Mouse (Mus musculus) adrenal gland, postnatal 36 days (tissue): ENCODE measurements around the gene Tgfa. TPM values are rescaled to one million over a fixed set of nuclear protein-coding genes. Genes with fewer than 3 reads are reported as not detected.
A peak's percentile ranks its signal among the peaks of the same experiment; 100 is the strongest.

ENCODE experiments used
- DNase-seq, 2 experiments: peaks; one replicate each; pipeline ENCODE4 v3.0.0; 2021; ENCODE audit warnings: mixed read lengths in 1 of 2
- total RNA-seq, 2 experiments: library from RNA; stranded (reverse); gene quantifications; 2 replicates each; pipeline ENCODE4 v1.2.3; 2021

The Tgfa gene
- total RNA-seq, 2 experiments from 2014 or later, result 12.0 to 20.8 TPM

DNA sequence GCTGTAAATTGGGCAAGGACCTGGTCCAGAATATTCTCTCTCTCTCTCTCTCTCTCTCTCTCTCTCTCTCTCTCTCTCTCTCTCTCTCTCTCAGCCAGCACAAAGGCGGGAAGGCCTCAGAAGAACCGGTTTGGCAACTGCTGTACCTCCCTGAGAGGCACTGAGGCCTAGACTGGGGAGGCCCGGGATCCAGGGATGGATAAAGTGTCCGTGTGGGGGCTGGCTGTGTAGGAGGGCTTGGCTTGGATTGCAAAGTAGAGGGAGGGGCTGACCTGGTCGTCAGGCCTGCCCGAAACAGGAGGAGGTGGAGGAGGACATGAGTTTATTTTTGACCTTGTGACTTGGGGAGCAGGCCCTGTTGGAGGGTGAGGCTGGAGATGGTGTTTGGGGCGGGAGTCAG lies 27.4 kb downstream of the Tgfa start:
- no peak for DNase-seq

DNA sequence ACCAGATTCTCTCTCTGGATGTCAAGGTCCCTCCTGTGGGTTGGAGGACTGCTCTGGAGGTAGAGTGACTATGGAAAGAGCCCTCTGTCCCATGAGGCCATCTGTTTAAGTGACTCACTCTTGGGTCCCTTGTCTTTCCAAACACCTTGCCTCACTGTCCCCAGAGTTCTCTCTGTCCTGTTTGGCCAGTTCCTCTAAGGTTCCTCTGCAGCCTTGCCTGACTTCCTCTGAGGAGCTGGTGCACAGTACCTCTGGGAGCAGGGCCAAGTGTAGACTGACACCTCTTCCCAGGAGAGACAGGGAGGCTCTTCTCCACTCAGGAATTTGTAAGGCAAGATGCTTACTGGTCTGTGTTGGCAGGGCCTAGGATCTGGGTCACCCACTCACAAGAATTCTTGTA lies 30.6 kb downstream of the Tgfa start:
- DNase-seq, result no peak

DNA sequence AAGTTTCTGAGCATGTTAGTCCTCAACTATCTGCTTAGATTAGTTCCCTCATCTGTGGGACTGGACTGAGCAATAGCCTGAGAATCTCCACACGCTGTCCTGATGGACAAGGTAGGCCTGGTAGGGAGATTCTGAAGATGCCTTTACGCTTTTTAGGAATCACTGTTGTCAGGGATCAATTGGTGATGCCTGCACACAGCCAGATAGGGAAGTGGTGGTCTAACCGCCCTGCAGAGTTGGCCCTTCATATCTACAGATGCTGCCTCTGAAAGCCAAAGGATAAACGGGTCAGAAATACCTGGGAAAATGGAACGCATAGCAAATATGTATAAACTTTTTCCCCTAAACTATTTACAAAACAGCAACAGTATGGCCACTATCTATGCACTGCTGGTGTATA lies 37.3 kb downstream of the Tgfa start:
- DNase-seq, result no peak

DNA sequence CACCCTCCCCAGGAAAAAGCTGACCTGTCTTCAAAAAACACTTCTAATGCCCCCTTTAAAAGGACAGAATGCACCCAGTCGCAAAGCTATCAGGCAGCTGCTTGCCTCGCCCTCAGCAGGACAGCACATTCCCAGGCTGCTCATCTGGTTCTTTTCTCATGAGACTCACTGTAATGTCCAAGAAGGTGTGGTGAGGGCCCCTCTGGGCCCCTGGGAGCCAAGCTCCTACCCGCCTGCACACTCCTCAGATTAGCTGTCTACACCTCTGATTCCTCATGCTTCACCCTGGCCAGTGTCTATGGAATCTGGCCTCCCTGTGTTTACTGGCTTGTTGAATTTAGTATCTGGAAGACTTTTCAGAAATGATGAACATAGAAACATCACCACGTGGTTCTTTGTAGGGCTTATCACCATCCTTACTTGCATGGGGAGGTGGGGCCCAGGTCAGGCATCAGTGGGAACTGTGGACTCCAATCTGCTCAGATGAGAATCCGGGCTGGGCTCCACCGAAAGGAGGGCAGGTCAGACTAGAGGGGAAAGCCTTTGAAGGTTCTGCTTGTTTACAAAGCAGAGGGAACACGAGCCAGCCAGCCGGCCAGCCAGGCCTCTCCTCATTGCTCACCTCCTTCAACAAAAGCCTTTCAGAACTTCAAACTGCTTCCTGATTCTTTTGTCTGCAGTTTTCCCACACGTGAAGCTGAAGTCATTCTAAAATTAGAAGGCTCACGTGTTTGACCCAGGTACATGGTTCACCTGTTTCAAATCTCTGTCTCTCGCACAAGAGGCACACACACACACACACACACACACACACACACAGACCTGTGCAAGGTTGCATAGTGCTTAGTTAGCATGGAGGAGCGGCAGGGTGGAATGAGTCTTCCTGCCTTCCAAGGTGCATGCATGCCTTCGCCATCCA lies 38.7 kb downstream of the Tgfa start:
- DNase-seq, result no peak

DNA sequence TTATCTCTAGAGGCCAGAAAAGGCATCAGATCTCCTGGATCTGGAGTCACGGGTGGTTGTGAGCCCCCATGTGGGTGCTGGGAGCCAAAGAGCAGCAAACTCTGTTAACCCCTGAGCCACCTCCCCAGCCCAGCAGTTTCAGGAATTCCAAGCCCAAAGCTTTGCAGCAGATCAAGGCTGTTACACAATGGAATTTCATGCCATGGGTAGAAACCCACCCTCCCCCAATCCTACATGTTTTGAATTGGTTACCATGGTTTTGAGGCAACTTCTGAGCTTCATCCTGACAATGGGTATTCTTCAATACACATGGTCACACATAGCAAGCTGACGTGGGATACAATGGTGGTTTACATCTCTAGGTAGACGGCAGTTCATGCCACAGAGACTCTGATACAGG lies 49.8 kb downstream of the Tgfa start:
- no peak for DNase-seq

DNA sequence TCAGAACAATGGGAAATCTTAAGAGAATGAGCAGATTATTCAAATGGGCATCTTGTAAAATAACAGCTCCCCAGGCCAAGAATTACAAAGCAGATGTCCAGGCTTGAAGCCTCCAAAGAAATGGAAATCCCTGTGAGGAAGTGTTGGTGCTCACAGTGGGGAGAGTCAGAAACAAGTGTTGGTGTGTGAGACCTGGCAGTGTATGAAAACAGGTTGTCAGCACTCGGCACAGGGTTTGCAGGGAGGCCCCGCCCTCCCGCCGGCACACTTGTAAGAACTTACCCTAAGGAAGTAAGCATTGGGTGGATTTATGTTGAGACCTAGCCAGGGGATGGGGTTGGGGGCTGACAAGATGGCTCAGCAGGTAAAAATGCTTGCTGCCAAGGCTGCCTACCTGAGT lies 50.9 kb downstream of the Tgfa start:
- DNase-seq, result no peak

DNA sequence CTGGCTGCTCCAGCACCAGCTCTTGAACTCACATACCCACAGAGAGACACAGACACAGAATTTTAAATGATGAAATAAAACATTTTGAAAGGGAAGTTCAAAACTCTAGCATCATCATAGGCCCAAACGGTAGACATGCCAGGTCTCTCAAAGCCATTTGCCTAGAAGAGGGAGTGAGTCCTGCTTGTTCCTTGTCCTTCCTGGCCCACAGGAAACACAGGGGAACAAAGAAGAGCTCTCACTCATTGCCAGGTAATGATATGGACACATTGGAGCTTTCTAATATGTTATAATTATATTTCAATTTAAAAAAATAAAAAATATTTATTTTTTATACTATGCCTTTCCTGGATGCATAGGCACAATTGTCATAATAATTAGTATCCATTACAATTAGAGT lies 53.5 kb downstream of the Tgfa start:
- no peak for DNase-seq

DNA sequence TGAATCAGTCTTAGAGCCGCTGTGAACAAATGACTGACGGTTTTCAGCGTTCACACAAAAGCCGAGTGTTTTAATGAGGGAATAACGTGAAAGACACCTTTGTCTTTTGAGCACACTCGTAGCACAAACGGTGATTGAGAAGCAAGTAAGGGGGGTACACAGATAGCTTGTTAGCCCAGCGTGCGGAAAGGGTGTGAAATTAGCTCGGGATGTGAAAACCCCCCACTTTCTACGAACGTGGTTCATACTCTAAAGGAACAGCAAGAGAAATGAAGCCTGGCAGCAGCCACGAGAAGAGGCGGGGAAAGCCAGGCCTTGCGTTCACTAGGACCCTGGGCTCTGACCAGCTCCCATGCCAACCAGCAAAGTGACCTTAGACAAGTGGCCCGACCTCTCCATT lies 54.0 kb downstream of the Tgfa start:
- no peak for DNase-seq

DNA sequence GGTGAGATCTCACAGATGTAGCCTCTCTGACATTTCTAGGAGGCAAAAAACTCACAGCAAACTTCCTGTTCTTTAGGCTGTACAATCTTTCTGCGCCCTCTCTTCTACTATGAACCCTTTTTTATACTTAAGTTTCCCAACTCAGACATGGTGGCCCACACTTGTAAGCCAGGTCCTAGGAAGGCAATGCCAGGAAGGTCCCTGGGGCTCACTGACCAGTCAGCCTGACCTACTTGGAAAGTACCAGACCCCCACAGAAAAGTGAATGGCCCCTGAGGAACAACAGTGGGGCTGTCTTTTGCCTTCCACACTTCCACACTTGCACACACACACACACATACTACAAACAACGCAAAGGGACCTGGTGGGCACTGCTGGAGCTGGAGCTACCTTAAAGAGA lies 55.2 kb downstream of the Tgfa start:
- no peak for DNase-seq

DNA sequence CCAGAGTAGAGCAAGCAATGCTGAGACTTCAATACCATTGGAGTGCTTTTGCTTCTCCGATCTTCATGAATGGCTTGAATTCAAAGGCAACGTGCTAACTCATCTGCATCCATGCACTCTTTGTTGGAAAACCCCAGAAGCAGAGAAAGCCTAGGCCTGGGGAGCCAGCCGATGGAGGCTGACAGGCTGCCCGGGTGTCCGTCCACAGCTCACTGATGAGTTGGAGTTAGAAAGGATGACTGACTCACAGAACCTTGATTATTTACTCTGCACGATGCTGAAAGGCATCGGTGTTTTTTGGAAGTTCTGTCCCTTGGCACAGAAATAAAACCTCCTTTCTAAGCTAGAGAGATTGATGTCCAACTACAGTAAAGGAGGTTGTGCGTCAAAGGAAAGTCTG lies 55.8 kb downstream of the Tgfa start:
- no peak for DNase-seq

DNA sequence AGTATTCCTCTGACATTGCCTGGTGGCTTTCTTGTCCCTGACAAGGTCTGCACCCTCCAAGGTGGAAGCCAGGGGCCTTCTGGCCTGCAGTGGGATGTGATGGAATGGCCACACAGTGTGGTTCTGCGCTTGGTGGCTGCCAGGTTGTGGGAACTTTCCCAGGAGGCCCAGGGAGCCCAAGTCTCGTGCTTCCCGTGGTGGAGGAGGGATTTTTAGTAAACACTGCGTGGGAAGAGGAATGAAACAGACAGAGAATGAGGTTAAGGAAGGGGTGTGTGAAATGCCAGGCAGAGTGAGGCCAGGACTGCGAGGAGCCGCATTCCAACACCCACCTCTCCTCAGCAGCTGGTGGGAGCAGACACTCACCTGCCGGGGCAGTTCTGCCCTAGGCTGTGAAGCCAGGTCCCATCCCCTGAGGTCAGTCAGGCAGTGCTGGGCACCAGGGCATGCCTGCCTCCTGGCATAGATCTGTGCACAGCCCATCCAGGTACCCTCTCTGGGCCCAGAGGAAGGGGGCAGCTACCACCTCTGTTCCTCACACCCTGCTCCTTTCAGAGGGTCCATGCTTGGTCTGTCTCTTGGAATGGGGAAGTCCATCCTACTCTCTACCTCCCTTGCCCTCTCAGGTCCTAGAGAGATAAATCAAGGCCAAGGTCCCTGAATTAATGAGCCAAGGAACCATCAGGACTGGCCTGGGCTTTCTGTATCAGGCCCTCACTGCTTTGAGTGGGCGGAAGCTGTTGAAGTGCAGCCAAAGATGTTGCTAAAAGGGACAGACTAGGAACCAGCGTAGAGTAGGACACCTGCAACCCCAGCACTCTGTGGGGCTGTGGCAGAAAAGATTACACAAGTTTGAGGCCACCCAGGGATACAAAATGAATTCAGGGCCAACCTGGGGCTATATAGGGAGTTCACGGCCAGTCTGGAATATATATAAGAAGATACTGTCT lies 57.4 kb downstream of the Tgfa start:
- no peak for DNase-seq

DNA sequence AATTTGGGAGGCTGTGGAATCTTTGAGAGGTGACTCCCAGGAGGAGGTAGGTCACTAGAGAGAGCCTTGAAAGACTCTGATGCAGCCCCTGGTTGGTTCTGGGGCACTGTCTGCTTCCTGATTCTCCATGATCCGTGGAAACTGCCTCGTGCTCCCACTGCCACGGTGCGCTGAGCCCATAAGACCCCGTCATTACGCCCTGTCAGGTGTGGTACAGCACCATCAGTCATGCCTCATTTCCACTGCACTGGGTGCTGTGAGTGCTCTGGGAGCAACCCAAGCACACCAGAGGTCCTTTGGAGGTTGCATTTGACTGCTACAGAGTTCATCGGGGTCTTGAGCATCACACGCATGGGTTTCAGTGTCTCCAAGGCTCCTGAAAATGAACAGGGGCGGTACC lies 60.9 kb downstream of the Tgfa start:
- no peak for DNase-seq

DNA sequence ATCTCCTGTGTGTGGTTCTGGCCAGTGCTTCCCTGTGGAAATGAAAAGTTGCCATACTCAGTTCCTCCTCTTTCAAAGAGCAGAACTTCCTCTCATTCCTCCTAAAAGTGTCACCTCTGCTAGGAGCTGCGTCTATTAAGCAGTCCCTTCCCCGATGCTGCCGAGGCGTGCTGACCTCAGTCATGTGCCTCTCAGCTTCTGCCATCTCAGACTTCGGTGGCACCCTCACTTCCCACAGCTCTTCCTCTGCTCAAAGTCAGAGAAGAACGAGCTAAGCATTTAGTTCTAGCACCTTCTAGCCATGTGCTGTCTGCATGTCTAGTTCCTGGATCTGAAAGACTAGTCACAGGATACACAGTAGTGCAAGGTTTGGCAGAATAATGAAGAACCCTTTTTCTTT lies 64.2 kb downstream of the Tgfa start:
- no peak for DNase-seq

DNA sequence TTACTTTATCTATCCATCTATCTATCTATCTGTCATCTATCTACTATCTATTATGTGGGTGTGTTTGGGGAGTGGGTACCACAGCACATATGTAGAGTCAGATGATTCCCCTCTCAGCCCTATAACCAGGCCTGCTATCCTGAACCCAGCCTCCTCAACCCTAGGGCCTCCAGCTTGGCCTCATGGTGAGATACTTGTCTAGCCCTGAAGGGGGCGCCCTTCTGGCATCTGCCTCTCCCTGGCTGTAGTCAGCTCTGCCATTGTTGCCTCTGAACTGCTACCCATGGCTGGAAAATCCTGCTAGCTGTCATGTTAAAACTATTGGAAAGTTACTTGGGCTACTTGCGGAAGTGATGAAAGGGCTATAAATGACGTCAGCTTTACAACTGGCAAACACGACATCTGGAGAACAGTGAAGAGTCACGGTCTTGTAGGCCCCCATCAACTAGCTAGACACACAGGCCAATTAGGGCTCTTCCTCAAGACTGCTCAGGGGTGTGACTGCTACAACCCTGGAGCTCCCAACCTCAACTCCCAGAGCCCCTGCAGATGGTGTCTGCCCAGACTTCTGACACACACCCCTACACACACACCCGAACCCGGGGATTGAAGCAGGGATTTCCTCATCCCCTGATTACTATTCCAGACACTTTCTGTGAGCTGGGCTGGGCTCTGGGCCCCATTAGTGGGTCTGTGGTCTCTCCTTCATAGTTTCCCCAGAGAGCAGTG lies 65.5 kb downstream of the Tgfa start:
- peak in 1 of 2 experiments; percentile 28 for DNase-seq

DNA sequence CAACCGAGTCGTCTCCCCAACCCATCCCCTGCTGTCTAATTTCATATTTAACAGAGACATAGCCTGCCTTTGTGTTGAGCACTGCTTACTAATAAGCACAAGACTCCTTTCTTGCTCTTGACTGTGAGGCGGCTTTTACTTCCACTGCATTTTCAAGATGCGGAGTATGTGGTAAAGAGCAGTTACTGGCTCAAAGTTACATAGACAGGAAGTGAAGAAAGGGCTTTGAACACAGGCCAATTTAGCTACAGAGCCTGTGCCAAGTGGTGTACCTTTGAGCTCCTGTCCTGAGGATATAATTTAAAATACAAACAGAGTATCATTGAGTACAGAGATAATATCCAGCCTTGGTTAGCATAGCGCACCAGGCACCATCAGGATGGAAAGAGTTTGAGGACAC lies 71.8 kb downstream of the Tgfa start:
- DNase-seq, result no peak

DNA sequence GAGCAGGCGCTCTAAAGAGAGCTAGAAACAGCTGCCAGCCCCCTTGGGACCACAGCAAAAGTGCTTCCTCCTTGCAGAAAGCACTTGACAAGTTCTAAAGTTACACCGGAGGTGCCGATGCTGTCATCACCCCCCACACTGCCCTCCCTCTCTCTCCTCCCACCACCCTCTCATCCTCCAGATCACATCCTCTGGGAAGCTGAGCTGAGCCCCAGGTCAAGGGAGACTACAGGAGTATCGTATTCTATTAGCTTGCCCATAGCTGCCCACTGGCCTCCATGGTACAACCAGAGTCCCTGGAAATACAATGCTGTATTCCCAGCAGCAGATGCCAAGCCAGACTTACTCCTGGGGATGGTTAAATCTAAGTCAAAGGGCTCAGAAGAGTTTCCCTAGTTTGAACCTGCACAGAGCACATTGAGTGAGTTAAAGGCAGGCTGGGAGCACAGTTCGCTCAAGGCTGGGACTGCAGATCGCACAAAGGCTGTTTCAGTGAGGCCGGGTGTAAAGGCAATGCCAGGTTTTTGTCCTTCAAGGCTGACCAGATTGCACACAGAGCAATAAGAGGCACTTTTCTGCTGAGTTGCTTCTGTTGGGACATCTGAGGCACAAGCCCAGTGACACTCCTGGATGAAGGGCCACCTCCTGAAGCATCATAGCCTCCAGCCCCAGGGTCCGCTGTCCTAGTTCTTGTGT lies 75.5 kb downstream of the Tgfa start:
- peak; percentile 42 to 48 for DNase-seq

DNA sequence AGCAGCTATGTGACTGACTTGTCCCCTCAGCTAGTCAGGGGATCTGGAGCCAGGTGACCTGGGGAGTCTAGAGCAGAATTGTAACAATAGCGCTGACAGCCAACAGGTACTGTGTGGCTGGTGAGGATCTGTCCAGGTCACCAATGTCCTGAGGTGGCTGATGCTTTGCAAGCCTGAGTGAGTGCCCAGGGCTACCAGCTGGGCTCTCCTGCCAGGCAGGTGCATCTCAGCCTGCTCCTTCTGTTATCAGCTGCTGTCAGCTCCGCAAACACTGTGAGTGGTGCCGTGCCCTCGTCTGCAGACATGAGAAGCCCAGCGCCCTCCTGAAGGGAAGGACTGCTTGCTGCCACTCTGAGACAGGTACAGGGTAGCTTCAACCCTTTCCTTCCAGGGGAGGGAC lies 76.1 kb downstream of the Tgfa start:
- DNase-seq, result no peak

DNA sequence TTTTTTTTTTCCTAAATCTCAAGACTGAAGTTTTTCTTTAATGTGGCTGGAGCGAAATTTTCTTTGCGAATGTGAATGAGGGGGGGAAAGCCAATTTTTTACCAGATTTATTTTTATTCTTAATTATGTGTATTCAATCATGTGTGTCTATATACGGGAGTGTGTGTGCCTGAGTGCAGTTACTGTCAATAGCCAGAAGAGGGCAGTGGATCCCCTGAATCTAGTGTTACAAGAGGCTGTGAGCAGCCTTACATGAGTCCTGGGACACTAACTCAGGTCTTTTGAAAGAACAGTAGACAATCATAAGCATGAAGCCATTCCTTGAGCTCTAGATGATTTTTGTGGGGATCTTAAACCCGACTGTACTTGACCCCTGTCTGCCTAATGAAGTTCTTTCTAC lies 80.7 kb downstream of the Tgfa start:
- no peak for DNase-seq

DNA sequence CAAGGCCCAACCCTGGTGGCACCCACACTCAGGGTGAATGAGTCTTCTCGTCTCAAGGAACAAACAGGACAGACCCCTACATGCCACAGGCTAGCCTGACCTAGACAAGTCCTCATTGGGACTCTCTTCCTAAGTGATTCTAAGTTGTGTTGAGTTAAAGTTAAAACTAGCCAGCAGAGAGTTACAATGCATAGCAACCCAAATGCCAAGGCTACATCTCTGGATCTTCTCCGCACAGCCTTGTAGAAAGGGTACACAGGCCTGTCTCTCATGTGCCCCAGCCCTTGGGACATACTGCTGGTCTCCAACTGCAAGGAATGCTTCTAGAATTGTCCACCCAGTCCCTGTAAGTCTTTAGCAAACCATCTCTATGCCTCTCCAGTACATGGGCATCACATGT lies 81.8 kb downstream of the Tgfa start:
- peak in 1 of 2 experiments; percentile 38 for DNase-seq

DNA sequence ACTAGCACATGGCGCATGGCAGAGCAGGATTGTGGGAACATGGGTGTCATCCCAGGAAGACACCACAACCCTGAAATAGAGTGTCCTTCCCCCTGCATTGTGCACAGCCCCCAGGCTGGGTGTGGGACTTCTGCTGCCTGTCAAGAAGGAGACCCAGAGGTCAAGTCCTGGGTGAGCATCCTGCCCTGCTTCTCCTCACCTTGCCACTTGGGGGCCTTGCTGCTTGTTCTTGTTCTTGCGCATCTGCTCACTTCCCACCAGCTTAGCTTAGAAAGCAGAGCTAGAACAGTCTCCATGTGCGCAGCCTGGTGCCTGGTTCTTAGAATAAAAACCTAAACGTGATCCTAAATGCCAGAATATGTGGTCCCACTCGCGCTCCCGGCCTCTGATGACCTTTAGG lies 82.6 kb downstream of the Tgfa start:
- no peak for DNase-seq

DNA sequence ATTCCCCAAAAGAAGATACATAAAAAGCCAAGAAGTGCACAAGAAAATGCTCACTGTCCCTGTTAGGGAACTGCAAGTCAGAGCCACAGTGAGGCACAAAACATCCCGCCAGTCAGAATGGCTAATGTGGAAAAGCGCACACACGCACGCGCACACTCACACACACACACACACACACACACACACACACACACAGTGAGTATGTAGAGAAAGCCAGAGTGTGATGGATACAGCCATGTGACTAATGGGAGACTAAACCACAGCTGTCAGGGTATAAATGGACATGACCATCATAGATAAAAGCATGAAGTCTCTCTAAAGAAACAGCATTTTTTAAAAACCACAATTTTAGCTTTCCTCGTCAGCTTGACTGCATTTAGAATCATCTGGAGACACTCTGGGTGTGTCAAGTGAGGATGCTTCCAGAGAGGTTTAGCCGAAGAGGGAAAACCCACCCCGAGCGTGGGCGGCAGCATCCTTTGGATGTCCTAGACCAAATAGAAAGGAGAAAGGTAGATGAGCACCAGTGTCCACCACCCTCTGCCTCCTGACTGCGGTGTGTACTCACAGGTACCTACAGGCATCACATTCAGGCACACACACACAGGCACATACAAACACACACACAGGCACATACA lies 86.7 kb downstream of the Tgfa start:
- no peak for DNase-seq
